Mouse (Mus musculus): ENCODE results near the gene Calcrl. TPM values are rescaled to one million over a fixed set of nuclear protein-coding genes. Genes with fewer than 3 reads are reported as not detected.
A peak's percentile ranks its signal among the peaks of the same experiment; 100 is the strongest.

Gene Calcrl
- polyA plus RNA-seq (2012) = not detected in 2 replicates

DNA sequence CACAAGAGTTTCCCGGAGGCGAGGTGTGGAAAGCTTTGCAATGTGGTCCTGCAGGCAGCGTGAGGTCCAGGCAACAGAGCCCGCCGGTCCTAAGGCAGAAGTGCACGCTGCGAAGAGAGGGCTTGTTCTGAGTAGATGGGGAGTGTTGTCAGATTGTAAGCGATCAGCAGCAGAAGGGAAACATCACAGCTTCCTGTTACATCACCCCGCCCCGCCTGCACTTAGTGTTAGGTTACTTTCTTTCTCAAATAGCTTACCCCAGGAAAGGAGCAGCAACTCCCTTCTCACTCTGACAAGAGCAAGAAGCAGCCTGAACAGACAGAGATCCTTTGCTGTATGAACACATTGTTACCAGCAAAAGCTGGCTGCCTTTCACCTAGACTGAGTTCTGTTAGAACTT is at the start of gene Calcrl:
Calcrl (minus strand) TSS at position 274 of the 400 bp plus-strand sequence.
- H3K36me3 ChIP-seq (ENCODE audit: control insufficient read depth) = no peaks in the 10 kb centered on the region
- H3K27me3 ChIP-seq (ENCODE audit: control insufficient read depth) = no peaks in the 10 kb centered on the region
- TF ChIP-seq GATA1 (IDR thresholded peaks at IDR 0.05; ENCODE audit: low read length) (no peak), TAL1 (IDR thresholded peaks at IDR 0.05; ENCODE audit: low read length) (no peak)
- no peaks in the 10 kb centered on the region for H3K9me3 ChIP-seq (ENCODE audit: control insufficient read depth, low read length)
- H3K4me1 ChIP-seq (ENCODE audit: control insufficient read depth) = peaks cover 6% of the 10 kb centered on the region
- H3K4me3 ChIP-seq (replicated peaks) = peak within 1 kb of the TSS; percentile 50

DNA sequence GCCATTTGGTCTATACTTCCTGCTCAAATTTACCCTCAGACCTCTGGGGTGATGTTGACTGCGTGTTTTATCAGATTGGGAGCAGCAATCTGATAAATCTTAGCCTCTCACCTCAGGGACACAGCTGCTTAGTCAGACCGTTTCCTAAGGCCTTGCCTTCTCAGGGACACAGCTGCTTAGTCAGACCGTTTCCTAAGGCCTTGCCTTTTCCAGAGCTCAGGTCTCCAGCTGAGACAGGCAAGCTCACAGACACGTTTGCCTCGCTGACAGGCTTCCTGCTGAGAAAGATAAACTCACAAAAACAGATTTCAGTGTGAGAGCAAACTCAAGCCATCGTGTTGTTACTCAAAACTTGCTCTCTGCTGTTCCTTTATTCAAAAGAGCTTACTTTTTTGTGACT is 49.4 kb upstream of the Calcrl start:
- no peaks in the 10 kb centered on the region; the same call in 1 of the 2 replicates for H3K36me3 ChIP-seq (ENCODE audit: control insufficient read depth)
- no peak for TF ChIP-seq GATA1 (IDR thresholded peaks at IDR 0.05; ENCODE audit: low read length)
- TF ChIP-seq TAL1 (IDR thresholded peaks at IDR 0.05; ENCODE audit: low read length) = no peak
- no peak overlapping the region for H3K4me3 ChIP-seq (replicated peaks)
- H3K9me3 ChIP-seq (ENCODE audit: control insufficient read depth, low read length) = no peaks in the 10 kb centered on the region
- peaks cover 23% of the 10 kb centered on the region for H3K4me1 ChIP-seq (ENCODE audit: control insufficient read depth)
- no peaks in the 10 kb centered on the region for H3K27me3 ChIP-seq (ENCODE audit: control insufficient read depth)

DNA sequence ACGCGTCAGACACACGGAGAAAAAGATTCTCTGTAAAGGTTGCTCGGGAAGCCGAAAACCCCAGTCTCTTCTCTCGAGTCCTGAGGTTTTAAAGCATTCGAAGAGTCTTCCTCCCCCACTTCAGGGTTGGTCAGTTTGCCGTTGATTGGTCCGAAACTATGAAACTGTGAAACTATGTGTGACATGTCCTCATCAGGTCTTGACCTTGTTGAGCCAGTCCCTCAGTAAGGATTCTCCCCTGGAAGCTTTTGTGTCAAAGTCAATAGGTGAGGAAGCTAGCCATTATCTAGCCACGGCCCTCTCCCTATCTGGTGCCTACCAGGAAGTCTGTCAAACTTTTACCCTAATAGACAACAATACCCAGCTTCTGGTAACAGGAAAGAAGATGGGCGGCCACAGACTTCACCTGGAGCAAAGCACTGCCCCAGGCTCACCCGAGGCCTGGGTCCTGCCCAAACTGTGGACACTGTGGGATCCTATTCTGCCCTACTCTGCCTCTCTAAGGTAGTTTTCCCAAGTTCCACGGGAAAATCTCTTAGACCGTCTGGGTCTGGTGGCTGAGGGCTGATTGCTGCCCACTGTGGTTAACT is 48.8 kb upstream of the Calcrl start:
- Histone ChIP-seq H3K9me3 (ENCODE audit: control insufficient read depth, low read length) (no peaks in the 10 kb centered on the region), H3K4me3 (replicated peaks) (no peak overlapping the region), H3K36me3 (ENCODE audit: control insufficient read depth) (no peaks in the 10 kb centered on the region; the same call in none of the 2 replicates), H3K4me1 (ENCODE audit: control insufficient read depth) (peaks cover 23% of the 10 kb centered on the region), H3K27me3 (ENCODE audit: control insufficient read depth) (no peaks in the 10 kb centered on the region)
- no peak for TF ChIP-seq TAL1 (IDR thresholded peaks at IDR 0.05; ENCODE audit: low read length)
- TF ChIP-seq GATA1 (IDR thresholded peaks at IDR 0.05; ENCODE audit: low read length) = no peak

DNA sequence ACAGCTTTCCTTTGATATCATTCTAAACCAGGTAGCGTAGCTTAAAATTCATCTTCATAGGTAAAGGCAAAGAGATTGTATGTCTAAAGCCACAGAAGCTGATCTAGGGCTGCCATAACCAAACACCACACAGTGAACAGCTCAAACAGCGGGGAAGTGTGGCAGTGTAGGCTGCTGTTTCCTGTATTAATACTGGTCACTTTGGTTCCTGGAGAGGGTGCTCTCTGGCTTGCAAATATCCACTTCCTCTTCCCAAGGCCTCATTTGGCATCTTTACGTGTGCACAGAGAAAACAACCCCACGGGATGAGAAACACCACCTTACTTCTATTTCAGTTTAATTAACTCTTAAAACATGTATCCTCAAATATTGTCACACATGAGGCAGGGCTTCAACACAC is 42.2 kb upstream of the Calcrl start:
- TF ChIP-seq GATA1 (IDR thresholded peaks at IDR 0.05; ENCODE audit: low read length) (no peak), TAL1 (IDR thresholded peaks at IDR 0.05; ENCODE audit: low read length) (no peak)
- Histone ChIP-seq H3K9me3 (ENCODE audit: control insufficient read depth, low read length) (no peaks in the 10 kb centered on the region), H3K4me1 (ENCODE audit: control insufficient read depth) (no peaks in the 10 kb centered on the region), H3K27me3 (ENCODE audit: control insufficient read depth) (no peaks in the 10 kb centered on the region), H3K36me3 (ENCODE audit: control insufficient read depth) (no peaks in the 10 kb centered on the region; the same call in 1 of the 2 replicates), H3K4me3 (replicated peaks) (no peak overlapping the region)

DNA sequence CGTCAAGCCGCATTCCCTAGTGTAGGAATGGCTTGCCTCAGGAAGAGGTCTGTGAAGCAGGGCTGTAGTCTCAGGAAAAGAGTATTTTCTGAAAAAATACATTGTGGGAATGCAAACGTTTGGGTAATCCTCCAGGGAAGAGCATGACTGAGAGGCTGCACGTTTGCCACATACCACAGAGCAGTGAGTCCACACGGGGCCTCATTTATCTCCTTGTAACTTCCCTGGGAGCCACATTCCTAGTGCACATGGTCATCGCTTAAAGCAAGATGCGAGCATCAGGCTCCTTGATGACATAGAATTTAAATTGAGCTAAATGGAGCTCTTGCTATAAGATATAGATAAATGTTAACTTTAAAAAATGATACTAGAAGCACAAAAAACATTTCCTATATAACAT is 39.7 kb upstream of the Calcrl start:
- Histone ChIP-seq H3K27me3 (ENCODE audit: control insufficient read depth) (no peaks in the 10 kb centered on the region), H3K4me3 (replicated peaks) (no peak overlapping the region), H3K4me1 (ENCODE audit: control insufficient read depth) (no peaks in the 10 kb centered on the region; the same call in 1 of the 2 replicates), H3K9me3 (ENCODE audit: control insufficient read depth, low read length) (no peaks in the 10 kb centered on the region), H3K36me3 (ENCODE audit: control insufficient read depth) (no peaks in the 10 kb centered on the region; the same call in 1 of the 2 replicates)
- TF ChIP-seq GATA1 (IDR thresholded peaks at IDR 0.05; ENCODE audit: low read length) = no peak
- TF ChIP-seq TAL1 (IDR thresholded peaks at IDR 0.05; ENCODE audit: low read length) = no peak

DNA sequence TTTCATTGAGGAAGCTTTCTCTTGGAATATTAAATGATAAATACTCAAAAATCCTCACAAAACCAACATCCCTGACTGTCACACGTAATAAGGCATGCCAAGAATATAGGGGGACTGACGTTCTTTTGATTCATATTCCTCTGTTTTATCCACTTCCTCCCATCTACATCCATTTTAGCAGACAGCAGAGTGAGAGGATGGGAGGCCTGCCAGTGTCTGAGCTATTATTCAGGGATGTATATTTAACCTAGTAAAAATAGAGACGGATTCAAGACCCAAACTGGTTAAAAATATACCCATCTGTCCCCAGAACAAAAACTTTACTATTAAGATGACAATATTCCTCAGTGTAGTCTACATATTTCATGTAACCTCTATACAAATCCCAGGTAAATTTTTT is 37.2 kb upstream of the Calcrl start:
- Histone ChIP-seq H3K27me3 (ENCODE audit: control insufficient read depth) (no peaks in the 10 kb centered on the region), H3K4me1 (ENCODE audit: control insufficient read depth) (peaks cover 4% of the 10 kb centered on the region), H3K9me3 (ENCODE audit: control insufficient read depth, low read length) (no peaks in the 10 kb centered on the region), H3K4me3 (replicated peaks) (no peak overlapping the region), H3K36me3 (ENCODE audit: control insufficient read depth) (no peaks in the 10 kb centered on the region)
- TF ChIP-seq TAL1 (IDR thresholded peaks at IDR 0.05; ENCODE audit: low read length) (no peak), GATA1 (IDR thresholded peaks at IDR 0.05; ENCODE audit: low read length) (no peak)

DNA sequence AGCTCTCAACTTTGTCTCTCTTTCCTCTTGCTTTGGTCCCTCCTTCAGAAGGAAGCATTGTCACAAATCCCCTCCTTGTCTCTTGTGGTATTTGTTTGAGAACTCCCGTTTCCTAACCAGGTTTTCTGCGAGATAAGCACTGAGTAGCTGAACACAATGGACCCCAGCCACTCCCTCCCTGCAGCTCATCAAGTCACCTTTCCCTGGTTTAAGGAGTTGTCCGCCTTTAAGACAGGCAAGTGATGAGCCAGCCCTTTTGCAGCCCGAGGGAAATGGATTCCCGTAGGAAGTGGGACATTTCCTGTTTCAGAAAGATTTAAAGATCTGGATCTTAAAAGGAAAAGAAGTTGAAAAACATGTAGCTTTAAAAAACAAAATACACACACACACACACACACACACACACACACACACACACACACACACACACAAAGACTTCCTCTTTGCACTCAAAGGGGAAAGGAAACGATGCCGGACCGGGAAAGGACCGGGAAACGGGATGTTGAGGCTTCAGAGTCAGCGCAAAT is 34.5 kb upstream of the Calcrl start:
- Histone ChIP-seq H3K36me3 (ENCODE audit: control insufficient read depth) (no peaks in the 10 kb centered on the region), H3K9me3 (ENCODE audit: control insufficient read depth, low read length) (no peaks in the 10 kb centered on the region), H3K4me3 (replicated peaks) (no peak overlapping the region), H3K4me1 (ENCODE audit: control insufficient read depth) (peaks cover 6% of the 10 kb centered on the region), H3K27me3 (ENCODE audit: control insufficient read depth) (no peaks in the 10 kb centered on the region)
- no peak for TF ChIP-seq GATA1 (IDR thresholded peaks at IDR 0.05; ENCODE audit: low read length)
- no peak for TF ChIP-seq TAL1 (IDR thresholded peaks at IDR 0.05; ENCODE audit: low read length)

DNA sequence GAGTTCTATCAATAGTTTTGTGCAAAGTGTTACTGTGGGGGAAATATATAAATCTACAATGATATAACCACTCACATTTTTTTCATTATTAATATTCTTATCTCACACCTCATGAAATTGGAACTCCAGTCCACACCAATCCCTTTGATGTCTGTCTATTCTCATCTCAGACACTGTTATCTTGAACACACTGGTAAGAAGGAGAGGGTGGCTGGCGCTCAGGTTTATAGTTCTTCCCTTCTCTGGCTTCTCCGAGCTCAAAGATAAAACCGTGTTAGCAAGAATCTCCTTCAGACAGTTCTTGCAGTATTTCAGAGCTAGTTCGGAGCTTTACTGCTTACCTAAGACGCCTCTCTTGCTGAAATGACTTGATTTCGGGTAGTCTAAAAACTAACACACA is 32.0 kb upstream of the Calcrl start:
- Histone ChIP-seq H3K27me3 (ENCODE audit: control insufficient read depth) (no peaks in the 10 kb centered on the region), H3K4me3 (replicated peaks) (no peak overlapping the region), H3K4me1 (ENCODE audit: control insufficient read depth) (peaks cover 6% of the 10 kb centered on the region), H3K36me3 (ENCODE audit: control insufficient read depth) (no peaks in the 10 kb centered on the region), H3K9me3 (ENCODE audit: control insufficient read depth, low read length) (no peaks in the 10 kb centered on the region)
- TF ChIP-seq TAL1 (IDR thresholded peaks at IDR 0.05; ENCODE audit: low read length) (no peak), GATA1 (IDR thresholded peaks at IDR 0.05; ENCODE audit: low read length) (no peak)

DNA sequence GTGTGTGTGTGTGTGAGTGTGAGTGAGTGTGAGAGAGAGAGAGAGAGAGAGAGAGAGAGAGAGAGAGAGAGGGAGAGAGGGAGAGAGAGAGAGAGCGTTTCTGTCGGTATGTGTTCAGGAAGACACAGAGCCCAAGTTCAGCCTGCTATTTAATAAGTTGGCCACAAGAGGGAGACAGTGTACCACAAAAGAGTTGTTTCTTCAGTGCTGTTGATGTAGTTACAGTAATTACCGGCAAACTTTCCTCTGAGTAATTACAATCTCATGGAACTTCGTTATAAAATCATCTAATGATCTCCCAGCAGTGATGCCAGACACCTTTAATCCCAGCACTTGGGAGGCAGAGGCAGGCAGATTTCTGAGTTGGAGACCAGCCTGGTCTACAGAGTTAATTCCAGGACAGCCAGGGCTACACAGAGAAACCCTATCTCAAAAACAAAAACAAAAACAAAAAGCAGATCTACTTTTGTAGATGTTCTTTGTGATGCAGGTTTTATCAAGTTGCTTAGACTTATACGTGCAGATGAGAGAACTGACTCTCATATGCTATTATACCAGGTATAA is 30.1 kb upstream of the Calcrl start:
- Histone ChIP-seq H3K27me3 (ENCODE audit: control insufficient read depth) (no peaks in the 10 kb centered on the region), H3K36me3 (ENCODE audit: control insufficient read depth) (no peaks in the 10 kb centered on the region), H3K4me1 (ENCODE audit: control insufficient read depth) (peaks cover 6% of the 10 kb centered on the region), H3K4me3 (replicated peaks) (no peak overlapping the region), H3K9me3 (ENCODE audit: control insufficient read depth, low read length) (no peaks in the 10 kb centered on the region)
- TF ChIP-seq TAL1 (IDR thresholded peaks at IDR 0.05; ENCODE audit: low read length) = no peak
- TF ChIP-seq GATA1 (IDR thresholded peaks at IDR 0.05; ENCODE audit: low read length) = no peak
